Mouse (Mus musculus) layer of hippocampus, adult 9-11 months (tissue): ENCODE measurements around the gene Hoxd8.

Experiments
- DNase-seq: peaks from one replicate; pipeline ENCODE4 v3.0.0; 2022

Gene Hoxd8

DNA sequence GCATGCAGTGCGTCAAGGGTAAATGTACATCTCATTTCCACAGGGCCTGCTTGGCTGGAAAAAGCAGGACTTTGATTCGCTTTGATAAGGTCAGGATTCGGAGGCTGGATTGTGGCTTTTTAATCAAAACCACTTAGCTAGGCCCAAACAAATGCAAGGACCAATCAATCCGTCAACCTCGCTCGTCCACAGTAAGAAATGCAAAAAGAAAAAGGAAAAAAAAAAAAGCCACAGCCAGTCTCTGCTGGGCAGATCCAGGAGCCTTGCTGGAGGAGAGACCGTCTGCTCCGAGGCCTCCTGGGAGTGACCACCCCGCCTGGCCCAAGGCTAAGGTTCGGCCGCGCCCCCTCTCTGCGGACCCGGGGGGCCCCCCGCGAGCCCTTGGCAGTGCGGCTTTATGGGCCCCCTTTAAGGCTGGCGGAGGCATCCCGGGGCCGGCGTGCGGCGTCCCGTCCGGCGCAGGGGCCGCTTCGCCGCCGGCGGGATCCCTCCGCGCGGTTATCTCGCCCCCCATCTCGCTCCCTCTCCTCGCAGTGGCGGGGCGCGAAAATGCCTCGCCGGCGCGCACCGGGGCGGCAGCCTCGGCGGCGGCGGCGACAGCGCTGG lies at the start of gene Hoxd8:
Gene Hoxd8, plus strand, starts transcription at position 223 of the 606 bp plus-strand sequence.
- no peak for DNase-seq

DNA sequence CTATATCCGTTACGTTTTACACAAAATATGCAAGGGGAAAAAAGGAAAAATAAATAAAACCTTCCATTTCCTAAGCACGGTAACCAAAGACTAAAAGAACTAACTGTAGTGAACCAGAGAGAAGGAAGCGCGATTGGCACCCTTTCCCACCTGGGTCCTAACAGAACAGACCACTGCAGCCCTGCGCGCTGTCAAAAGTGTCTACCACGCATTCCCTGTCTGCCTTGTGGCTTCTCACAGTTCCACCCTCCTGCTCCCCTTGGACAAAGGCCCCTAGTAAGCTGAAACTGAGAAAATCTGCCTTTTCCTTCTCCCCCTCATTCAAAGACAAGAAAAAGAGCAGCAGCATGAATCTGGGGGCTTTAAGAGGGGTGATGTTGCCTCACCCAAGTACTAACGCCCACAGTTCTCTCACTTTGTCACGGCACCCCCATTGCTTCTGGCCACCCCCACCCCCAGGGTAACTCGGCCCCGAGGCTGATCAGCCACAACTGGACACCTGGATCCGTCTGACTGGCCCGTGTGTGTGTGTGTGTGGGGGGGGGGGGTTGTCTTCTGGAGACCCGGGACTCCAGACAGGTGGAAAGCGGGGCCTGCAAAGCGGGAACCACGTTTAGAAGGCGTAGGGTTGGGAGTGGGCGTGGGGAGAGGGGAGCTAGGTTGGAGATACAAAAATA lies 49.5 kb upstream of the Hoxd8 start:
- no peak for DNase-seq

DNA sequence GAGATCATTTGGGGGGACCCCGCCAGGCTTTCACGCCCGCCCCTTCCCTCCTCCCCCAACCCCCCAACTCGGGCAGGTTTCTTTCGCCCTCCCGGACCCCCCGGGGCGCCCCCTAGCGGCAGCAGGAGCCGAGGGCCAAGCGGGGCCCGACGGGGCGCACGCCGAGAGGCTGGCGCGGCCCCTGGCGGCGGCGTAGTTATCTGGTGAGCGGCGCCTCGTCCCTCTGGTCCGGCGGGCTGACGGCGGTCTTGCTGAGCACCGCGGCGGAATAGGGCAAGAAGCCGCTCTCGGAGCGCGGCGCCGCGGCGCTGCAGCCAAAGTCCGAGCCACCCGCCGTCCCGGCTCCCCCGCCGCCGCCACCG lies 49.0 kb upstream of the Hoxd8 start:
- DNase-seq = no peak

DNA sequence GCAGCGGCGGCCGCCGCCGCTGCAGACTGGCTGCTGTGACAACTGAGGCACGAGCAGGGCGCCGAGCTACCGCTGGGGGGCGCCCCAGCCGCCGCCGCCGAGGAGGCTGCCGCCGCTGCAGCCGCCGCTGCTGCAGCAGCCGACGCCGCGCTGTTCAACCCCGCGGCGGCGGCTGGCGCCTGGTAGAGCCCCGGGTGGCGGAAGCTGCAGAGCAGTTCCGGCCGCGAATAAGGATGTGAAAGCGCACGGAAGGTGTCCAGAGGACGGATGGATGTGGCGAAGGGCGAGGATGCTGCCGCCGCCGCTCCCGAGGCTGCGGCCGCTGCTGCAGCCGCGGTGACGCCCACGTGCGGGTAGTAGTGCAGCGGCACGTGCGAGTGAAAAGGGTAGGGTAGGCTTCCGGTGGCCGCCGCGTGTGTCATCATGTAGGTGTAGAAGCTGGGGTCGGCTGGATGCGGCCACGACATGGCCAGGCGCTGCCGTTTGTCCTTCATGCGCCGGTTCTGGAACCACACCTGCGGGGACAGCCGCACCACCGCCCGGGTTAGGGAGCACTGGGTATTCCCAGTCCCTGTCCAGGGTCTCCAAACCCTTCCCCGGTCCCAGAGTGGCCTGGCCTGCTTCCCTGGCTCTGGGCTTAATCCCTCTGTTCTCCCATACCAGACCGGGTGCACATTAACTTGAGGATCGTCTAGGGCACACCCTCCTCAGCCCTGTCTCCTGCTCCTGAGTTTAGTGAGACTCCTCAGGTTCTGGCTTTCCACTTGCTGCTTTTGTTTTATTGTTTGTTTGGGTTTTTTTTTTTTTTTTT lies 48.4 kb upstream of the Hoxd8 start:
- no peak for DNase-seq

DNA sequence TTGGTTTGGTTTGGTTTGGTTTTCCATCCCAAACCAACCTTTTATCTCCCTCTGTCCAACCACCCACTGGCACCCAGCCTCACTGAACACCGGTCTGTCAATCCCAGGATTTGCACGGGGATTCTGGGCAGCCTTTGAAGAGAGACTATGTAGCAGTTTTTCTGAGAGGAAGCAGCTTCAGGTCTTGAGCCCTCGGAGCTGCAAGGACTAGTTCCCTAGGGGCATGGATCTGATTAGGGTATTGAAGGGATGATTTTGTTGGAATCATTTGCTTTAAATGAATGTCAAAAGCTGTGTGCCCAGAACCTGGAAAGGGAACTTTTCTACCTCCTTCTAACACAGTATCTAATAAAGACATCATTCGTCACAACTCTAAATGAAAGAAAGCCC lies 47.8 kb upstream of the Hoxd8 start:
- no peak for DNase-seq

DNA sequence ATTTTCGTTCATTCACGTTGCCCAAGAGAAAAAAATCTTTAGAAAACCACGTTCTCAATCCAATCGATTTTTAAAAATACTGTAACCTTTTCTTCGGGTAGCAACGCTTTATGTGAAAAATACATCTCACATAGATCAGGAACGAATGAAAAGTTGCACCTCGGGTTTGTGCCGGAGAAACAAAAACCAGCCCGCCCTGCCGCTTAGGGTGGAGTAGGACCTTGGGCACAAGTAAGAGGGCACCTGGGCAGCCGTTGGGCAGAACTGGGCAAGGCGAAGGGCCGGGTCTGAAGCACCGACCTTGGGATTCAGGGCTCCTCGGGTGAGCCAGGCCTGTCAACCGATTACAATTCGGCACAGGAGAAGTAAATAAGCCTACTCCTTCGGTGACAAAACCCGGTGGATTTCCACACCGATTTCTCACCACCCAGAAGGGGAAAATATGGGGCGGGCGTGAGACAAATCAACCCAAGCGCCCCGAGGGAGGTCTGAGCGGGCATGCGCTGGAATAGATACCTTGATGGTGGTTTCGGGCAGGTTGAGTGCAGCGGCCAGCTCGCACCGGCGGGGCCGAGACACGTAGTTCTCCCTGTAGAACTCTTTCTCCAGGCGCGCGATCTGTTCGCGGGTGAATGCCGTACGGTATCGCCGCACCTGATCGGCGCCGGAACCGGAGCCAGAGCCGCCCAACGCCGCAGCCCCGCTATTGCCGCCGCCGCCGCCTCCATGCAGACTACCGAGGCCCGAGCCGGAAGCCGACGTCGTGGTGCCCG lies 47.0 kb upstream of the Hoxd8 start:
- DNase-seq = no peak

DNA sequence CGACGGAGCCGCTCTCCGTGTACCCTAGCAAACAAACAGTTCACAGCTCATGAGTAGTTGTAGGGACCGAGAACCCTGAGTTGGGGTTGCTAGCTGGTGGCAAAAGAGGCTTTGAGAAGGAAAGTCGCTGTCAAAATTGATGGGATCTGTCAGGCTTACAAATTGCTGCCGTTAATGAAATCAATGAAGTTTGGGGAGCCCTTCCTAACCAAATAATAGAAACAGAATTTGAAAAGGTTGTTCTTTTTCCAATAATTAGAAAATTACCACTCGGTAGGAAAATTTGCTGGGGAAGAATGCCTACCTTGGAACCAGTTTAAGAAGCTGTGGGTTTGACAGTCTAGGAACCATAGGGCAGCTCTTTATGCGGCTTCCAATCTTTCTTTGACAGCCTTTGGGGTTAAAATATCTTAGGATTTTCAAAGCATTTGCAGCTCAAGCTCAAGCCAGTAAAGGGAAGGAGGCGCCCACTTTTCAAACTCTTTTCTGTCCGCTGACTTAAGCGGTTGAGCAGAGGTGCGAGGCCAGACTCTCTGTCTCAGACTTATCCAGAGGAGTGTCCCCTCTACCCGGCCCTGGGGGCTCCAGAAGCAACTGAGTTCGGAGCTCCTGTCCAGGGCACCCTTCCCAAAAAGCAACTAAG lies 46.3 kb upstream of the Hoxd8 start:
- DNase-seq = no peak

DNA sequence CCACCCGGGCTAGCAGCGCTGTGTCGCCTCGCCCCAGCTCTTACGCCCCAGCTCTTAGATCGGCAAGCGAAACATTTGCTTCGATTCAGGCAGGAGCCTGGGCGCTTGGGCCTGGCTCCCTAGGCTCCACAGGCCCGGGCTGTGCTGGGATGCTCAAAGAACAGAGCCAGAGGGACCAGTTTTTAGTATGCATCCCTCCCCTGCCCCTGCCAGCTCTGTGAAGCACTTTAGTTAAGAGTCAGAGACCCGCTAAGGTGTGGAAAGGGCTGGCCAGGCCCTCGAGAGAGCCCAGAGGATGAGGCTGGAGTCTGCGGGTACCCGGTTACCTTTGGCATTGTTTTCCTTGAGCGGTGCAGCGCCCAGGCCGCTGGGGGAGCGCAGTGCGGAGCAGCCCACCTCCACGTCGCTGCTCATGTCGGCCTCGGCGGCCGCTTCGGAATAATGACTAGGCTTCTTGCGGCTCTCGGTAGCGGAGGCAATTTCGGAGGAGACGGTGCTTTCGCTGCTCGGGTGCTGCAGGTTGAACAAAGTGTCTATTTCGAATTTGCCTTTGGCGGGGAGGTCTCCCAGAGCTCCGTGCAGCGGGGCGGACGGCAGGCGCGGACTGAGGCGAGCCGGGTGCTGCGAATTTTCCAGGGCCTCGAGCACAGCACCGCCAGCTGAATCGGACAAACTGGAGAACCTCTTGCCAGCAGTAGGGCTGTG lies 45.6 kb upstream of the Hoxd8 start:
- no peak for DNase-seq

DNA sequence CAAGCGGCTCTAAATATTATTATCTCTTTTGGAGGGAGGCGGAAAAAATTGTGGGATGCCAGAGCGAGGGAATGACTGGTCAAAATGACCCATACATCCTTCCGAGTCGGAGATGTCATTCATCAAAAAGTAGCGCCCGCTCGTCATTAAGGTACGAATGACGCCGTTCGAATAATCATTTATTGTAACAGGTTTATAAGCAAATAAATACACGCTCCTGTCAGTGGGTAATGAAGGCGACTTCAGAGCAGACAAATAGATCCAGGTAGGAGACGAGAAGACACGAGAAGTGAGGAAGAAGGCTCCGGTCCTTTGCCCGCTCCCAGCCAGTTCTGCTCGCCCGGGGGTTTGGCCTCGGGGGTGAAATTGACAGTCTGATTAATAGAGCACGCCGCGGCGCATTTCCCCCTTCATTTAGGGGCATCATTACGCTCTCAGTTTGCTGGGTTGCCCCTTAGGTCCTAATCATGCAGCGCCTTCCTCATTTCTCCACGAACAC lies 44.9 kb upstream of the Hoxd8 start, which contains the start of gene Evx2:
Gene Evx2, minus strand, starts transcription at position 51 of the 499 bp plus-strand sequence.
- DNase-seq = no peak

DNA sequence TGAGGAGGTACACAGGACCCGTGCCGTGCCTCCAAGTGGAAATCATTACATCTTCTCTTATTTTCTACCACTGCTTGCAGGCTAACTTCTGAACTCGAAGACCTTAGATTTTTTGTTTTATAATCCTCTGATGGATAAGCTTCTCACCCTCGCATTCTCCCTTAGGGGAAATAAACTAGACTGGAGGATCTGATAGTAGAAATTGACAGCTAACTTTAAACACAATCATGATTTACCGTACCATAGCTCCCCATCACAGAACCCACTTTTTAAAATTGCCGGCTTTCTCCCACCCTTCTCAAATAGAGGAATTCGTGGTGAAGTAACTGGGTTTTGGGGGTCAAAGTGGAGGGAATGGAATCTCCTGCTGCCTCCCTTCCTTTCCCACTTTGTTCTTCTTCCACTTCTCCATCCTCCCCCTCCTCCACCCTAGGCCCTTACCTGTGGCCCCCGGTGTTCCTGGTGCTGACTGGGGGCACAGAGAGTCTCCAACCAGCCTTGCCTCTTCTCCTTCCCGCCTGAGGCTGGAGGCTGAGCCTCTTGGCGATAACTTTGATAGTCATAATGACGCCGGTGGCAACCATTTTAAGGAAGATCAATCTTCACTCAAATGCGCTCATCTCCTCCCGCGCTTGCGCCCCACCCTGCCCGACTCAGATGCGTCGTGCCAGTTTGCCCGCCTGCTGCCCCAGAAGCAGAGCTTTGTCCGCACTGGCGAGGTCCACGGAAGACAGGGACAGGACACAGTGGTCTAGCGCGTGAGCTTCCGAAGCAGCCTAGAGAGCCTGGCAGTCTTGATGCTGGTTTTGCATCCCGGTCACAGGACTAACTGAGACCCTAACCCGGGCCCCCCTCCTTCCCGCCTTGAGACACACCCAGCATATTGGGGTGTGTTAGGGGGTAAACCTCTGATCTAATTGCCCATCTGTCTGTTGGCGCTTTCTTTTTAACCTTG lies 43.7 kb upstream of the Hoxd8 start:
- DNase-seq = no peak

DNA sequence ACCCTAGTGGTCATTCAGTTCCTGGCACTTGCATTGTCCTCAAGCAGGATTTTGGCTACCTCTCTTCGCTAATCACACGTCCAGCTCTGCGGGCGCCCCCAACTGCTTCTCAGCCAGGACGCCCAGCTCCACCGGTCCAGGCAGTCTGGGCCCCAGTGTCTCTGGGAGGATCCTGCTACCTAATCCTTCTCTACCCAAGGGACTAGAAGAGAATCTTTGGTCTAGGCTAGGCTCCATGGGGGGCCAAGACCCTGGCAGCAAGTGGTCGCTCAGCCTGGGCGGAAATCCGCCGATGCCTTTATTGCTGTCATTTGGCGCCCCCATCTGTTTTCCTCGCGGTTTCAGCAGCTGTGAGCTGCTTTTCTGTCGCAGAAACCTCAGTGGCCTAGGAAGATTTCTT lies 42.7 kb upstream of the Hoxd8 start:
- no peak for DNase-seq

DNA sequence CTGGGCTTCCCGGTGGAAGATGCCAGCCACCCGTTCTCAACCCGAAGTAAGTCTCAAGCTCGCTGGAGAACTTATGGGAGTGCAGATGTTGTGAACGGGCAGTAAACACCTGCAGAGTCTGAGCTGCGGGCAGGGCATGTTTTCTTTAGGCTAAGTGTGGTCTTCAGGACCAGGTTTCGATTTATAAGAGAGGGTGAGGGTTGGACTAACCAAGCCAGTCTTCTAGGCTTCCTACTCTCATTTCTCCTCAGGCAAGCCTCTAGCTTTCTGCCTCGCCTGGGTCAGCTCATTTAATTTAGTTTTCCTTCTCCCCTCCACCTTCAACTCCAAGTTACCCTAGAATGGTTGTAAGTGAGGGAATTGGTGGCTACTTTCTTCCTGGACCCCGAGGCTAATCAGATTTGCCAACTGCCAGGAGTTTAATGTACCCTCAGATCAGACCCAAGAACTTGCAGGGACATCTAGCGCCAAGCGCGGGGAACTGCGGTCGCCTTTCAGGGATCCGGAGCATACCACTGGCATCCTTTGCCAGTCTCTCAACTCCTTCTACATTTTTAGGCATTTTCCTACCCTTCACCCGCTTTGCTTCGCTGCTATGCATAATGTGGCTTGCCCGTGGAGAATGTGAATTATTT lies 41.0 kb upstream of the Hoxd8 start:
- no peak for DNase-seq

DNA sequence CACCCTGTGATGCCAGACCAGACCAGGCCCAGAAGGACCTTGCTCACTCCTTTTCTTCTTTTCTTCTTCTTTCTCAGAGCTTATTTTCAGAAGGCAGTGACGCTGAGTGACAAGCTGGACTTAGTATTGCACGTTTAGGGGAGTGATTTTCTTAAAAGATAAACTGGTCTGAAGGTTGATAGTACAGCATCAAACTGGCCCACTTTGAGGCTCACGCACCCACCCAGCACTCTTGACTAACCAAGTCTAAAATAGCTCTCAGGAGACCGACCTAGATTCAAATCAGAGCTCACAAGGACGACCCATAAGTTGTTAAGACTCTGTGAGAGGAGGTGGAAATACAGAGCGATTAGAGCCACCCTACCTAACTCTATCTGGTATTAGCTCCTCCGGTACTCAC lies 38.0 kb upstream of the Hoxd8 start:
- no peak for DNase-seq

DNA sequence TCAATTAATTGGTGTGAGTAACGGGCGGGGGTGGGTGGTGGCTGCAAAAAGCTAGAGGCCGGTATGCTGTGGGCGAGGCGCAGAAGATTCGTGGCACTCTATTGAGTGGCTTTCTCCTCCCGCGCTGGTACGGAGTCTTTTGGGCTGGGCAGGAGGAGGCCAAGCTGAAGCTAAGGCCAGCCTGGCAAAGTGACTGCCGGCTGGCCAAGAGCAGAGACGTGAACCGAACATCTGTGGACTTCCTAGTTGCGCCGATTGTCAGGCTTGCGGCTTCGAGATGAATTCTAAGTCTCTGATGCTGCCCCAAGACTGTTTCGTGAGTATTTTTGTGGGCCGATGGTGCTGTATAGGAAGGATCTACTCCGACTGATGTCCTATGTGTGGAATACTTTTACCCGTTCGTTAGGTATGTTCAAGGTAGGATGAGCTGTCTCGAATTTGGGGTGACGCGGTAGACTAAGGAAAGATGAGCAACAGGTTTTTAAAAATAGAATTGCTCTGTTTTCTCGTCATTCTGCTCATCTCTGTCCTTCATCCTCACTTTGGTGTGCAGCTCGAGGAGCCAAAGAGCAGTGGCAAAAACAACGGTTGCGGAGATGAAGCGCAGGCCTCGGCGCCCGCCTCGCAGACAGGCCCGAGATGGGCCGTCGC lies 37.1 kb upstream of the Hoxd8 start:
- no peak for DNase-seq

DNA sequence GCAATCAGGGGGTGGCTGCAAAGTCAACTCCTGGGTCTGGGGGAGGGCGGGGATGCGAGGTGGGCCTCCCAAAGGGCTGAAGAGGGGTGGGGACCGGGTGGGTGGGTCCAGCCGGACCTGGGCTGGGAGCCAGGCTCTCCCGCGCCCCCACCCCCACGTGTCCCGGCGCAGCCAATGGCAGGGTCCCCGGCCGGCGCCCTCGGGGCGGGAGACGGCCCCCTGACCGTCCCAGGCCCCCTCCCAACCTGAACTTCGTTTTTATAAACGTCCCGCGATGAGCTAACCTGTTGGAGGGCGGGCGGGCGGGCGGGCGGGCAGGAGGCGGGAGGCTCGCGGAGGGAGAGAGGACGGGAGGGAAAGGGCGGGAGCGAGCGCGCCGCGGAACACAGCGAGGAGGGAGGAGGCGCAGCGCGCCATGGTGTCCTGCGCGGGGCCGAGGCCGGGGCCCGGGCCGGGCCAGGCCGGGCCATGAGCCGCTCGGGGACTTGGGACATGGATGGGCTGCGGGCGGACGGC lies 36.5 kb upstream of the Hoxd8 start, which contains the start of gene Hoxd13:
Gene Hoxd13, plus strand, starts transcription at position 469 of the 516 bp plus-strand sequence.
- DNase-seq = no peak

DNA sequence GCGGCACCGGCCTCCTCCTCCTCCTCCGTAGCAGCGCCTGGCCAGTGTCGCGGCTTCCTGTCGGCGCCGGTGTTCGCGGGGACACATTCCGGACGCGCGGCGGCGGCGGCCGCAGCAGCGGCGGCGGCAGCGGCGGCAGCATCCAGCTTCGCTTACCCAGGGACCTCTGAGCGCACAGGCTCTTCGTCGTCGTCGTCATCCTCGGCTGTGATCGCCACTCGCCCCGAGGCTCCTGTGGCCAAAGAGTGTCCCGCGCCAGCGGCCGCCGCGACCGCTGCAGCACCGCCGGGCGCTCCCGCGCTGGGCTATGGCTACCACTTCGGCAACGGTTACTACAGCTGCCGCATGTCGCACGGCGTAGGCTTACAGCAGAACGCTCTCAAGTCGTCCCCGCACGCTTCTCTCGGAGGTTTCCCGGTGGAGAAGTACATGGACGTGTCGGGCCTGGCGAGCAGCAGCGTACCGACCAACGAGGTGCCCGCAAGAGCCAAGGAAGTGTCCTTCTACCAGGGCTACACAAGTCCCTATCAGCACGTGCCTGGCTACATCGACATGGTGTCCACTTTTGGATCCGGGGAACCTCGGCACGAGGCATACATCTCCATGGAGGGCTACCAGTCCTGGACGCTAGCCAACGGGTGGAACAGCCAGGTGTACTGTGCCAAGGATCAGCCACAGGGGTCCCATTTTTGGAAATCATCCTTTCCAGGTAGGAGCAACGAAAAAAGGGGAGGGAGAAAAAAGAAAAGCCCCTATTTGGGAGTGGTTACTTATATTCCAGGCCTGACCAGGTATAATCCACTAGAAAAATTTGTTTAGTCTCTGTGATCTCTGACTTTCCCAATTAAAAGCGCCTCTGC lies 35.8 kb upstream of the Hoxd8 start:
- DNase-seq = no peak

DNA sequence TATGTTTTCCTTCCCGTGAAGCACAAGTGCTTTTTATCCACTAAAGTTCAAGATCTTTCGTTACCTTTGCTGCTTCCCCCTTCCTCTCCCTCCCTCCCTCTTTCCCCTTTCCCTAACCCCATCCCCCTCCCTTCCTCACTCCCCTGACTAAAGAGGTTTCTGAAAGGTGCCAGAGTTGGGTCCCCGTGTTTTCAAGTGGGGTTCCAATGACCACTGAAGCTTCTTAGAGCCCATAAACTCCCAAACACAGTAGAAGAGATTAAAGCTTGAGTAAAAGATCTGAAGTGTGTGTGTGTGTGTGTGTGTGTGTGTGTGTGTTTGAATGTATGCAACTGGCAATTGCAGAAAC lies 35.2 kb upstream of the Hoxd8 start:
- no peak for DNase-seq

DNA sequence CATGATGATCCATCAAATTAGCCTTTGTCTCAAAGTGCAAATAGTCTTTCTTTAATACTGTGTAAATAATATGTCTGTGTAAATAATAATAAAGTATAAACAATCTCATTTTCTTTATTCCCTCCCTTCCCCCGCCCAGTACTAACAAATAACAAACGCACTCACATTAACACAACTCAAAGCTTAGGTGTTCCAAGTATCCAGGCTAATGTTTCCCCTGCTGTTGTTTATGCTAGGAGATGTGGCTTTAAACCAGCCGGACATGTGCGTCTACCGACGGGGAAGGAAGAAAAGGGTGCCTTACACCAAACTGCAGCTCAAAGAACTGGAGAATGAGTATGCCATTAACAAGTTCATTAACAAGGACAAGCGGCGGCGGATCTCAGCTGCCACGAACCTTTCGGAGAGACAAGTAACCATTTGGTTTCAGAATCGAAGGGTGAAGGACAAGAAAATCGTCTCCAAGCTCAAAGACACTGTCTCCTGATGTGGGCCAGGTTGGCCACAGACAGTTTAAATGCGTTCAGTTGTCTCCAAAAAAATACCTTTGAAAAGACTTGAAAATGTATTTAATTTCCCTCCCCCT lies 34.7 kb upstream of the Hoxd8 start:
- DNase-seq = no peak
